Mouse (Mus musculus): ENCODE results near the gene Hoxa7. TPM values are rescaled to one million over a fixed set of nuclear protein-coding genes. Genes with fewer than 3 reads are reported as not detected.

The Hoxa7 gene
- polyA plus RNA-seq, 1 experiment from 2014 or later = 0.34 TPM

DNA sequence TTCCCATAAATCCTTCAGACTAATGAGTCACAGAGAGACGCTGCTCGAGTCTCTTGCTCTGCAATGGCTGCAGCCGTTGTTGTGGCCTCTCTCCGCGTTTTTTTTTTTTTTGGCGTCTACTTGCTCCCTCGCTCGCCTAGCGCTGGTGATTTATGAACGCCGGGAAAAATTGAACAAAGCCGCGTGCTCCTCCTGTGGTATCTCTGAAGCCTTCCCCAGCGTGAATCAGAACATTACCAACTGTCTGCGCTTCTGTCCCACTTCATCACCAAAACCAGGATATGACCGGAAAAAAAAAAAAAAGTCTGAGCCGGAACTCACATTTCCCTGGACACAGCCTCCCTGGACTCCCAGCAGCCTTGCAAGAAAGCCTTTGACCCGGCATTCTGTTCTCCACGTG is 36.4 kb downstream of the Hoxa7 start:
- peaks cover 96% of the 10 kb centered on the region for H3K27me3 ChIP-seq (ENCODE audit: control insufficient read depth, insufficient read depth, low read length)
- H3K4me2 ChIP-seq (ENCODE audit: low read depth, low read length) = no peak overlapping the region
- no peak overlapping the region for H3K9ac ChIP-seq (replicated peaks; ENCODE audit: low read length)
- WGBS = 1% methylated on average over 19 of the region's 19 CpGs
- H3K36me3 ChIP-seq (replicated peaks; ENCODE audit: control insufficient read depth, insufficient read depth, low read depth, low read length) = no peaks in the 10 kb centered on the region
- no peaks in the 10 kb centered on the region for H3K9me3 ChIP-seq (replicated peaks; ENCODE audit: control insufficient read depth, low read length)
- DNase-seq (ENCODE audit: low spot score) (no peak), ATAC-seq (replicated peaks; ENCODE audit: insufficient number of reproducible peaks, low FRiP score, low TSS enrichment, low read depth) (no peak)
- no peak overlapping the region for H3K4me3 ChIP-seq (ENCODE audit: low read depth, low read length)
- no peak overlapping the region for H3K27ac ChIP-seq (replicated peaks; ENCODE audit: low read depth, low read length)
- no peaks in the 10 kb centered on the region for H3K4me1 ChIP-seq (ENCODE audit: control insufficient read depth, insufficient read depth, low read length)

DNA sequence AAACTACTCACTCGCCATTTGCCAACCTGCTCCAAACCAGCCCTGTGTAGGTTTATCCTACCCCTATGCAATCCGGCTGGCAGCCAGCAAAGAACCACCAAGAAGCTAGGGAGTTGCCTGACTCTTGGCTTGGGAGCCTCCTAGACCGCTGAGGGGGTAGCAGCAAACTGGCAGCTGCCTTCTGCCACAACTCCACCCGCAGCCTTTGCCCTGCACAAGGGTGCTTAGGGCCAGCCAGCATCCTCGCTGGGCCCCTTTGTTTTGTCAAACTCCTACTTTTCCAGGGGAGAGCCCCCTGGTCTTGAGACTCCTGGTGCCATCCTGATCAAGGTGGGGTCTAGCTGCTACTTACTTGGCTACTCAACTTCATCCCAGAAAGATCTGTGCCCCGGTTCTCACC is 37.0 kb downstream of the Hoxa7 start:
- no peak overlapping the region for H3K4me3 ChIP-seq (ENCODE audit: low read depth, low read length)
- ATAC-seq (replicated peaks; ENCODE audit: insufficient number of reproducible peaks, low FRiP score, low TSS enrichment, low read depth) (no peak), DNase-seq (ENCODE audit: low spot score) (no peak)
- H3K4me2 ChIP-seq (ENCODE audit: low read depth, low read length) = no peak overlapping the region
- H3K9ac ChIP-seq (replicated peaks; ENCODE audit: low read length) = no peak overlapping the region
- H3K36me3 ChIP-seq (replicated peaks; ENCODE audit: control insufficient read depth, insufficient read depth, low read depth, low read length) = no peaks in the 10 kb centered on the region
- H3K27me3 ChIP-seq (ENCODE audit: control insufficient read depth, insufficient read depth, low read length) = peaks cover 96% of the 10 kb centered on the region
- H3K9me3 ChIP-seq (replicated peaks; ENCODE audit: control insufficient read depth, low read length) = no peaks in the 10 kb centered on the region
- H3K4me1 ChIP-seq (ENCODE audit: control insufficient read depth, insufficient read depth, low read length) = no peaks in the 10 kb centered on the region
- H3K27ac ChIP-seq (replicated peaks; ENCODE audit: low read depth, low read length) = no peak overlapping the region
- 4% methylated on average over 6 of the region's 6 CpGs for WGBS

GRCm38 (mm10) chr6:52183311-52184080 is 38.2 kb downstream of the Hoxa7 start:
- DNase-seq (ENCODE audit: low spot score) (no peak), ATAC-seq (replicated peaks; ENCODE audit: insufficient number of reproducible peaks, low FRiP score, low TSS enrichment, low read depth) (no peak)
- H3K36me3 ChIP-seq (replicated peaks; ENCODE audit: control insufficient read depth, insufficient read depth, low read depth, low read length) = no peaks in the 10 kb centered on the region
- H3K9ac ChIP-seq (replicated peaks; ENCODE audit: low read length) = no peak overlapping the region
- no peak overlapping the region for H3K4me3 ChIP-seq (ENCODE audit: low read depth, low read length)
- H3K4me2 ChIP-seq (ENCODE audit: low read depth, low read length) = no peak overlapping the region
- H3K27me3 ChIP-seq (ENCODE audit: control insufficient read depth, insufficient read depth, low read length) = peaks cover 97% of the 10 kb centered on the region
- 10% methylated on average over 10 of the region's 10 CpGs for WGBS
- H3K27ac ChIP-seq (replicated peaks; ENCODE audit: low read depth, low read length) = no peak overlapping the region
- H3K9me3 ChIP-seq (replicated peaks; ENCODE audit: control insufficient read depth, low read length) = no peaks in the 10 kb centered on the region
- no peaks in the 10 kb centered on the region for H3K4me1 ChIP-seq (ENCODE audit: control insufficient read depth, insufficient read depth, low read length)

- Histone ChIP-seq H3K4me1 (ENCODE audit: control insufficient read depth, insufficient read depth, low read length) (no peaks in the 10 kb centered on the region), H3K9me3 (replicated peaks; ENCODE audit: control insufficient read depth, low read length) (no peaks in the 10 kb centered on the region), H3K4me2 (ENCODE audit: low read depth, low read length) (no peak overlapping the region), H3K9ac (replicated peaks; ENCODE audit: low read length) (no peak overlapping the region), H3K4me3 (ENCODE audit: low read depth, low read length) (no peak overlapping the region), H3K36me3 (replicated peaks; ENCODE audit: control insufficient read depth, insufficient read depth, low read depth, low read length) (no peaks in the 10 kb centered on the region), H3K27ac (replicated peaks; ENCODE audit: low read depth, low read length) (no peak overlapping the region), H3K27me3 (ENCODE audit: control insufficient read depth, insufficient read depth, low read length) (peaks cover 99% of the 10 kb centered on the region)
- no peak for ATAC-seq (replicated peaks; ENCODE audit: insufficient number of reproducible peaks, low FRiP score, low TSS enrichment, low read depth)
- WGBS = 7% methylated on average over 1 of the region's 1 CpGs
- no peak for DNase-seq (ENCODE audit: low spot score)
Measured at GRCm38 (mm10) chr6:52182793-52183192, 38.9 kb downstream of the Hoxa7 start.

DNA sequence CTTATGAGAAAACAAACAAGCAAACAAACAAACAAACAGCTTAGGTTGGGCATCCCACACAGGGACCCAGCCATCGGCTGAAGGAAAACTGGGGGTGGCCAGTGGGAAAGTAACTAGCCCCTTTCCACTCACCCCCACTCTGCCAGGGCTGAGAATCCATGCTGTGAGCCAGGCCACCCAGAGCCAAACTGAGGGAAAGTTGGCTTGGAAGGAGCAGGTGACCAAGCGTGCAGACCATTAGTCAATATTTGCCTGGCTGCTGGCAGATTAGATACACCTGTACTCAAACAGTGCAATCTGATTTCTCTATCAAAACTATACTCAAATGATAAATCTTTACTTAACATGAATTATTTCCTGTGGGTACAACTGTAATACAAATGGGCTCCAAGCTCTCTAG is 39.6 kb downstream of the Hoxa7 start:
- Histone ChIP-seq H3K4me3 (ENCODE audit: low read depth, low read length) (no peak overlapping the region), H3K9ac (replicated peaks; ENCODE audit: low read length) (no peak overlapping the region), H3K27me3 (ENCODE audit: control insufficient read depth, insufficient read depth, low read length) (peaks cover 99% of the 10 kb centered on the region), H3K9me3 (replicated peaks; ENCODE audit: control insufficient read depth, low read length) (no peaks in the 10 kb centered on the region), H3K4me2 (ENCODE audit: low read depth, low read length) (no peak overlapping the region), H3K4me1 (ENCODE audit: control insufficient read depth, insufficient read depth, low read length) (no peaks in the 10 kb centered on the region), H3K27ac (replicated peaks; ENCODE audit: low read depth, low read length) (no peak overlapping the region), H3K36me3 (replicated peaks; ENCODE audit: control insufficient read depth, insufficient read depth, low read depth, low read length) (no peaks in the 10 kb centered on the region)
- DNase-seq (ENCODE audit: low spot score) (no peak), ATAC-seq (replicated peaks; ENCODE audit: insufficient number of reproducible peaks, low FRiP score, low TSS enrichment, low read depth) (no peak)
- 10% methylated on average over 2 of the region's 2 CpGs for WGBS

DNA sequence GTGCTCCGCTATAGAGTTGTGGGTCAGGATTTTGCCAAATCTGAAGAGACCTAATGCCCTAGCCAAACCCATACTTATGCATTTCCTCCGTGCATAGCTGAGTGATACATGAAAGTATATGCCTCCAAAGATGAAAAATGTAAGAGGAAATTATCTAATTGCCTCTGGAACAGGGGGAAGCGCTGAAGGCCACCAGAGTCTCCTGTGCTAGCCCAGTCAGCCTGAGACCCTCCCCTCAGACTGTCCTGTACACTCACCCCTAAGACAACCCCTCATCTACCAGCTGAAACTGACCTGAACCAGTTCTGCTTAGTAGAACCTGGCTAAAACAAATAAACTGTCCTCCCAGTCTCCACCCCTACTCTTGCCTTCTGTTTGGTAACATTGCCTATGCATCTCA is 40.9 kb downstream of the Hoxa7 start:
- Histone ChIP-seq H3K4me1 (ENCODE audit: control insufficient read depth, insufficient read depth, low read length) (peaks cover 1% of the 10 kb centered on the region), H3K27me3 (ENCODE audit: control insufficient read depth, insufficient read depth, low read length) (peaks cover 99% of the 10 kb centered on the region), H3K27ac (replicated peaks; ENCODE audit: low read depth, low read length) (no peak overlapping the region), H3K36me3 (replicated peaks; ENCODE audit: control insufficient read depth, insufficient read depth, low read depth, low read length) (no peaks in the 10 kb centered on the region), H3K9ac (replicated peaks; ENCODE audit: low read length) (no peak overlapping the region), H3K9me3 (replicated peaks; ENCODE audit: control insufficient read depth, low read length) (no peaks in the 10 kb centered on the region), H3K4me3 (ENCODE audit: low read depth, low read length) (no peak overlapping the region), H3K4me2 (ENCODE audit: low read depth, low read length) (no peak overlapping the region)
- WGBS = 9% methylated on average over 3 of the region's 3 CpGs
- ATAC-seq (replicated peaks; ENCODE audit: insufficient number of reproducible peaks, low FRiP score, low TSS enrichment, low read depth) (no peak), DNase-seq (ENCODE audit: low spot score) (no peak)

DNA sequence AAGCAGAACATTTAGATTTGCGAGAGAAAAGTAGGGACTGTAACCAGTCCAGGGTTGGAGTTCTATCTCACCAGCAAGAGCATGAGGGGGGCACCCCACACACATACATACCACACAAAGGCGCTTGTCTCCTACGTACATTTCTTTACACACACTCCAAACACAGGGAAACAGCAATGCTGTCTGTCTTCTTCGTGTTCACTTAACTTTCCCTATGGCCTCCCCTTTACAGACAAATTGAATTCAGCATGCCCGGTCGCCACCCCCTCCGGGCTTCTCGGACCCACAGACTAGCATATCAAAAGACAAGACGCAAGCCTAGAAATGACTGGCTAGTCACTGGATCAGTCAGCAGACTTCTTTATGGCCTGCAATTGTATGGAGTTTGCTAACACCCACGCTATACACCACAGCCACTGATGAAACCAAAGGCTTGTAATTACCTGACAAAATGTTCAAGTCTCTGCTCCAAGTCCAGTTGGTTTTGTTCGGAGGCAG is 41.4 kb downstream of the Hoxa7 start:
- Histone ChIP-seq H3K4me3 (ENCODE audit: low read depth, low read length) (0 out of 2 replicates have a peak overlapping the region, but pooled peaks have one; percentile 2), H3K9me3 (replicated peaks; ENCODE audit: control insufficient read depth, low read length) (no peaks in the 10 kb centered on the region), H3K27me3 (ENCODE audit: control insufficient read depth, insufficient read depth, low read length) (peaks cover 98% of the 10 kb centered on the region), H3K9ac (replicated peaks; ENCODE audit: low read length) (no peak overlapping the region), H3K36me3 (replicated peaks; ENCODE audit: control insufficient read depth, insufficient read depth, low read depth, low read length) (no peaks in the 10 kb centered on the region), H3K4me1 (ENCODE audit: control insufficient read depth, insufficient read depth, low read length) (peaks cover 4% of the 10 kb centered on the region), H3K4me2 (ENCODE audit: low read depth, low read length) (no peak overlapping the region), H3K27ac (replicated peaks; ENCODE audit: low read depth, low read length) (no peak overlapping the region)
- 1% methylated on average over 11 of the region's 11 CpGs for WGBS
- ATAC-seq (replicated peaks; ENCODE audit: insufficient number of reproducible peaks, low FRiP score, low TSS enrichment, low read depth) (no peak), DNase-seq (ENCODE audit: low spot score) (no peak)

DNA sequence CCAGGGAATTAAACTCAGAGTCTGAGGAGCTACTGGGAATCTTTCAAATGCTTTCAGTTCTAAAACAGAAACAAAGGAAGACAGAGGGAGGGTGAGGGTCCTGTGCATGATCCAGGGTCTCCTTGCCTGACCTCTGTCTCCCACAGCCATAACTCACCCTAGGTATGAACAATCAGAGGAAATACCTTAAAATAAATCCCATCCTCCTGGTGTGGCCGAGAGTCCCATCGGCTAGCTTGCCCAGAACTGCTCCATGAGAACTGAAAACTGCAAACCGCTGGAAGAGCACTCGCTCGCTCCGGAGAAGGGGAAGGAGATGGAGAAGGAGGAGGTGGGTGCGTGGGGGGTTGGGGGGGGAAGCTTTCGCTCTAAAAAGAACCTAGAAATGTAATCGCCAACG is 42.0 kb downstream of the Hoxa7 start:
- WGBS = 2% methylated on average over 10 of the region's 10 CpGs
- no peak for DNase-seq (ENCODE audit: low spot score)
- Histone ChIP-seq H3K4me3 (ENCODE audit: low read depth, low read length) (0 out of 2 replicates have a peak overlapping the region, but pooled peaks have one; percentile 2), H3K9me3 (replicated peaks; ENCODE audit: control insufficient read depth, low read length) (no peaks in the 10 kb centered on the region), H3K4me1 (ENCODE audit: control insufficient read depth, insufficient read depth, low read length) (peaks cover 4% of the 10 kb centered on the region), H3K27ac (replicated peaks; ENCODE audit: low read depth, low read length) (no peak overlapping the region), H3K27me3 (ENCODE audit: control insufficient read depth, insufficient read depth, low read length) (peaks cover 98% of the 10 kb centered on the region), H3K36me3 (replicated peaks; ENCODE audit: control insufficient read depth, insufficient read depth, low read depth, low read length) (no peaks in the 10 kb centered on the region), H3K4me2 (ENCODE audit: low read depth, low read length) (no peak overlapping the region), H3K9ac (replicated peaks; ENCODE audit: low read length) (no peak overlapping the region)
- no peak for ATAC-seq (replicated peaks; ENCODE audit: insufficient number of reproducible peaks, low FRiP score, low TSS enrichment, low read depth)

All from embryonic facial prominence, embryonic 11.5 days (tissue).